Mouse (Mus musculus): Measurements from ENCODE around the gene Myo5c. TPM values are rescaled to one million over a fixed set of nuclear protein-coding genes. Genes with fewer than 3 reads are reported as not detected.

Myo5c gene
- total and polyA plus RNA-seq, 3 experiments, result 0.38 to 3.7 (median 2.5) TPM

DNA sequence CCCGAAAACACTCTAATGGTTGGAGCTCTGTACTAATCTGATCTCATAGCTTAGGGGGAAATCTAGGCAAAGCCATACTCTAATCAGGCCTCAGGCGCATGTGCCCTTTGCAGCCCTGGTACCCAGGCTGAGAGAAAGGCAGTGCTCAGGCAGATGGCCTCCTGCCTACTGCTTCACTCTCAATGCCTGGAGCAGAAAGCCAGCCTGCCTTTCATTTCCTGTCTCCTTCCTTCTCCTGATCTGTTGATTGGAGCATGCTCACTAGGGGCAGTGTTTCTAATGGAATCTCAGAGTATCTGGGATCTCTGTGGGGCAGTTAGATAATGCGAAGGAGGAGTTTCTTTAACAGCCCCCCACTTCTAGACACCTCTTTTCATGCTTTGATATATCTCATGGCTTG, 87.5 kb downstream of the Myo5c start:
- peak; percentile 21 for DNase-seq

DNA sequence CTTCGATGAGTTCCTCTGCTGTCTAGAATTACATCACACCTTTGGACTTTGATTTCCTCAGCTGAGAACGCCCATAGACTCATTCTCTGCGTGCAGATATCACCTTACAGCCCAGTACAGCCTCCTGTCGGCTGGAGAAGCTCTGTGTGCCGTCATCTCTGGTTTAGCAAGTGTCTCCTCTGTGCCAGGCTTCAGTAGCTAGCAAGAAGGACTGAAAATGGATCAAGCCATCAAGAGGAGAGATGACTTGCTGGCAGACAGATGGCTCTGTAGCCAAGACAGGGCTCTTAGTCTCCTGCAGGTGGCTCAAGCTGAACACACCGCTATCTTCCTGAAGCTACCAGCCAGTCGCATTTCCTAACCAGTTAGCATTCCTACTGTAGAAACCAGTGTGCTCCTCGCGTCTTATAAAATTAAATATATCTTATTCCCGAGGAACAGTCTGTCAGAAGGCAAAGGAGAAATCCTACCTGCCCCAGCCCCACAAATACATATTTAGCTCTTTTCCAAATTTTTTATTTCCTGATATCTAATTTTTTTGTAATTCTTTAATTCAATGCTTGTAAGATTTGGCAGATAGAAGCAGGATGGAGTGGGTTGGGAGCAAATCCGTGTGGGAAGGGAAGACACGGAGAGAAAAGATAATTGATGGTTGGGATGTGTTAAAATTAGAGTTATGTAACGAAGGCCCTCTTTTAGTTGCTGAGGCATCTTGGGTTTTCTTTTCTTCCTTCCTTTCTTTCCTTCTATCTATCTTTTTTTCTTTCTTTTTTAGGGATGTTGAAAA, 90.5 kb downstream of the Myo5c start:
- no peak for DNase-seq

- DNase-seq, result no peak
These were observed 96.2 kb downstream of the Myo5c start for GRCm38 (mm10) chr9:75328047-75328446.

DNA sequence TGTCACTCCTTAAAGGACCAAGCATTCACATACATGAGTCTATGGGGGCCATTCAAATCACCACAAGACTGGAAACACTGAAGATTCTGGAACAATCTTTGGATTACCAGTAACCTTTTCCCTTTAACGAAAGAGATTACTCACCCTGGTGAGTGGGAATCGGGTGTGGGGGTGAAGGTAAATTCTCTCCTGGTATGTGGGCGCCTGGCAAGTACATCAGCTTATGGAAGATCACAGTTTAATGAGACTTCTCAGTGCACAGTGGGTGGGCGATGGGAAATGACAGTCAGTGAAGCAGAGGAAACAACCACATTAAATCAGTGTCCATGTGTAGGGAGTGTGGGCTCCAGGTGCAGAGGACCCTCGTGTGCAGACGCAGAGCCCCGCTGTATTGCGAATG, 99.0 kb downstream of the Myo5c start:
- no peak for DNase-seq

DNA sequence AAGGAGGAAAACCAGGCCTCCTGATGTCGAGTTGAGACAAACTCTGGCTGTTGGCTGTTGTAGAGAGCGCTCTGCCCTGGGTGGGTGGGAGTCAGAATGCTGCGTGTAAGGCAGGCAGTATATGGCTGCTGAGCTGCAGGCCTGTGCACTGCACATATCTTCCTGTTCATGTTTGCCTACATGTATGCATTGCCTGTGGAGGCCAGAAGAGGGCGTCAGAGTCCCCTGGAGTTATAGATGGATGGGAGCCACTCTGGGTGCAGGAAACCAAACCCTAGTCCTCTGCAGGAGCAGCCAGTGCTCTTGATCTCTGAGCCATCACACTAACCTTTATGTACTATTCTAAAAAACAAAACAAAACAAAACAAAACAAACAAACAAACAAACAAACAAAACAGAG, 102.6 kb downstream of the Myo5c start:
- no peak for DNase-seq

DNA sequence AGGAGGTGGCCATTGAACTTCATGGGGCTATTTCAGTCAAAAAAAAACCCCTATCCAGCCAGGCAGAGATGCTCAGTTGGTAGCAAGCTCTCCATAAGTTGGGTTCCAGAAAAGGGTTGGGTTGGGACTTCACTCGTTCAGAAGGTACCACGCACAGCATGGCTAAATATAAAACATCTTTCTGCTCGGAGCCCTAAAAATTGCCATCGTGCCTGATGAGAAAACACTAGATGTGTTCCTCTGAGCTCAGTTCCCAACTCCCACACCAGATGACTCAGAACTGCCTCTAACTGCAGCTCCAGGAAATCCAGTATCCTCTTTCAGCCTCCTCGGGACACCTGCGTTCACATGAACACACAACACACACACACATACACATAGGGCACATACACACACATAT, 106.2 kb downstream of the Myo5c start:
- no peak for DNase-seq

DNA sequence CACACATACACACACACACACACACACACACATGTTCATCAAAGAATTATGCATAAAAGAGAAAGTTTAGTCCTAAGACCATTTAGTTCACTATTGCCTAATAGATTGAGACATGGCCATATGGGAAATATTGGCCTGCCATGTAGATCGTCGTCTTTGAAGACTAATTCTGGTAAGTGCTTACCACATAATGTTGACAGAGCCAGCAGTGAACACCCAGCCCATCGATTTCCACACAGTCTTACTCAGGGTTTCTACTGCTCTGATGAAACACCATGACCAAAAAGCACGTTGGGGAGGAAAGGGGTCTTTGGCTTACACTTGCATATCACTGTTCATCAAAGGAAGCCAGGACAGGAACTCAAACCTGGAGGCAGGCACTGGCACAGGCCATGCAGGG, 110.6 kb downstream of the Myo5c start:
- no peak for DNase-seq

DNA sequence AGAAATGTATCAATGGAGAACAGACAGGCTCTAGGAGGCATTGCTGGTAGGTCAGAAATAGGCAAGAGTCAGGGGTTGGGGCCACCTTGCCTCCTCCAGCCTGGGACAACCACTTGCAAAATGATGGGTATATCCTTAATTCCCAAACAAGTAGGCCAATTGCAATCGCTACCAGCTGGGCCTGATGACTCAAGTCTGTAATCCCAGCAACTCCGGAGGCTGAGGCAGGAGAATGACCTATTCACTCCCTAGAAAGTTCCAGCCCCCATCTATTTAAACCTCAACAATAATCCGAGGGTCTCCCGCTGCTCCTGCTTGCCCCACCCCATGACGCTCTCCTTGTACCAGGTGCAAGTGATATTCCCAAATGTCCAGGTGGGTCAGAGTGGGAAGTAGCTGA, 115.6 kb downstream of the Myo5c start, which contains the start of gene Bcl2l10:
TSS of gene Bcl2l10 (plus strand) at position 301 of the 400 bp plus-strand sequence.
- DNase-seq, result no peak

DNA sequence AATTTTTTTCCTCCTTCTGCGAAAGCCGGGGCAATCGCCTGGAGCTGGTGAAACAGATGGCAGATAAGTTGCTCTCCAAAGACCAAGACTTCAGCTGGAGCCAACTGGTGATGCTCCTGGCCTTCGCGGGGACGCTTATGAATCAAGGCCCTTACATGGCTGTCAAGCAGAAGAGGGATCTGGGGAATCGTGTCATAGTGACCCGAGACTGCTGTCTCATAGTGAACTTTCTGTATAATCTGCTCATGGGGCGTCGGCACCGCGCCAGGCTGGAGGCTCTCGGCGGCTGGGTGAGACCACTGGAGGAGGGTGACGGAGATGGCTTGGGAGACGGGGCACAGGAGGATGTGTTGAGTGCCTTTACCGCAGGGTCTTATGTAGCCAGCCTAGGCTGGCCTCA, 116.2 kb downstream of the Myo5c start:
- no peak for DNase-seq

DNA sequence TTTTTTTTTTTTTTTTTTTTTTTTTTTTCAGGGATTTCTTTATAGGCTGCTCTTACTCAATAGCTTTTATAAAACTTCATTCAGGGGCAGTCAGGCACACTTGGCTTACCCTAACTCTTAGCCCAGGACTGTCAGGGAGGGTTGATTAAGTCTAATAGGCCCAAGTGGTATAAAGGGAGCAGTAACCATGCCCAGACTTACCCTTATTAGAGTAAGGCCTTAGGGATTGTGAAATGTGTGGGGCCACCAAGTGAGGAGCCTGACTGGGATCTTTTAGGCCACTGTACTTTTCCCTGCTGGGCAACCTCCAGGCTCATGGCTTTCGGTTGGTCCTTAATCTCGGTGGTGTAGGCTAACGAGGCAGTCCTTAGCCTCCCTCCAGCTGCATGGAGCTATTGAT, 116.8 kb downstream of the Myo5c start:
- peak; percentile 33 for DNase-seq

DNA sequence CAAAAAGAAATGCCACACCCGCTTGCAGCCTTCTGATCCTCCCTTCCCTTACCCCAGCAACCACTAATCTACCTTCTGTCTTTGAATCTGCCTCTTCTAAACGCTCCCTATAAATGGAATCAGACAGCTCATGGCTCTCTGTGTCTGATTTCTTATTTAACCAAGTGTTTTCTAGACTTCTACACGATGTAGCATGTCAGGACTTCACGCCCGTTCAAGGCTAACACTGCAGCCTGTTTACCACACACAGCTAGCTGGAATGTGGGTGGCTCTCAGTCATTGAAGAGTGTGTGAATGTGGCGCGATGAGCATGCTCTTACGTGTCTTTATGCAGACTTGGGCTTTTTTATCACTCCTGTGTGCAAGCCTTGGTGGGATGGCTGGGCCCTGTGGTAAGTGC, 121.3 kb downstream of the Myo5c start:
- no peak for DNase-seq

Other genes with a start within 250 kb of the Myo5c start
- 100 to 1,000 TPM; 301 to 321 TPM for gene Arpp19, start 194.4 kb upstream of the Myo5c start, total RNA-seq (2021)
- 5.1 and 5.5 TPM in 2 replicates for gene Arpp19, start 194.4 kb upstream of the Myo5c start, polyA plus RNA-seq (2012; rRNA removed)
- gene Myo5a, start 161.0 kb upstream of the Myo5c start, total RNA-seq (2021), result 10 to 100 TPM; 45.4 to 45.6 TPM
- gene Myo5a, start 161.0 kb upstream of the Myo5c start, polyA plus RNA-seq (2012; rRNA removed), result 3.7 and 3.8 TPM in 2 replicates
- gene Gnb5, start 74.3 kb downstream of the Myo5c start, total RNA-seq (2021), result 10 to 100 TPM; 35.4 to 62.6 TPM
- 31.1 and 35.5 TPM in 2 replicates for gene Gnb5, start 74.3 kb downstream of the Myo5c start, polyA plus RNA-seq (2012; rRNA removed)
- under 1 TPM; 0.23 to 0.24 TPM for gene Bcl2l10, start 115.7 kb downstream of the Myo5c start, total RNA-seq (2021)
- 0.13 and 0.20 TPM in 2 replicates for gene Bcl2l10, start 115.7 kb downstream of the Myo5c start, polyA plus RNA-seq (2012; rRNA removed)
- 10 to 100 TPM; 36.2 to 39.0 TPM for gene Mapk6, start 178.0 kb downstream of the Myo5c start, total RNA-seq (2021)
- gene Mapk6, start 178.0 kb downstream of the Myo5c start, polyA plus RNA-seq (2012; rRNA removed), result 8.5 and 11.7 TPM in 2 replicates
- gene Leo1, start 209.5 kb downstream of the Myo5c start, total RNA-seq (2021), result 10 to 100 TPM; 21.8 to 31.7 TPM
- gene Leo1, start 209.5 kb downstream of the Myo5c start, polyA plus RNA-seq (2012; rRNA removed), result 1.4 and 1.5 TPM in 2 replicates

Measured in adrenal gland, adult 2 months (tissue).